Mouse (Mus musculus): ENCODE results near the gene Chdh.

DNA sequence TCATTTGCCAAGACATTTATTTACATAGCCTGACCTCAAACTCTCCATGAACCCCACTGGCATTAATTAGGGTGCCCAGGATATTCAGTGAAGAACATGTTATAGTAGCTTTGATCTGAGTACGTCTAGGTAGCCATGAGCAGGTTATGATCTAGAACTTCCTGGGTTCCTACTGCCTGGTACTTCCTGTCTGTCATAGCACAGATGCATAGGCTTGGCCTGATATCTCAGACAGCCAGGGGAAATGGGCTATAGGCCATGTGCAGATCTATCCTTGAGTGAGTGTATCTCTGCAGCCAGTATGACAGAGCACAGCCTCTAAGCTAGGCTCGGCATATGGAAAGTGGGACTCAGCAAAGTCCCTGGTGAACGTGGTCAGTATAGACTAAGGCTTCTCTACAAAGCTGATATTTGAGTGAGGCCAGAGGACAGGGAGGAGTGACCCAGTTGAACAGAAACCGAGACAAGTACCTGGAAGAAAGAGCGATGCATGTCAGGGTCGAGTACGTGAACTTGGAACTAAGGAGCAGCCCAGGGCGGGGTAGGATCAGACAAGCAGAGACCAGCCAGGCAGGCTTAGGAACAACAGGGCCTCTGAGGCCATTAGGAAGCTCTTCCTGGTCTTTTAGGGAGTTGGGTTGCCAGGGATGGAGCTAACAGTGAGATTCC, 9.1 kb downstream of the Chdh start:
- no peak for TF ChIP-seq EP300 (IDR thresholded peaks at IDR 0.05; ENCODE audit: low read depth)
- TF ChIP-seq CTCF (IDR thresholded peaks at IDR 0.05; ENCODE audit: low read depth), result no peak

All from liver, embryonic 14.5 days (tissue).